Mouse (Mus musculus) layer of hippocampus, postnatal 36 days (tissue): Measurements from ENCODE around the gene Gm2026. TPM values are rescaled to one million over a fixed set of nuclear protein-coding genes. Genes with fewer than 3 reads are reported as not detected.
"Not testable (repeated sequence)": the region's sequence is repeated elsewhere in the genome, so short reads cannot be mapped to it uniquely, and the experiment has no call there.

Experiments
- DNase-seq, 2 experiments: peaks; one replicate each; pipeline ENCODE4 v3.0.0; 2022
- total RNA-seq, 2 experiments: library from RNA; stranded (reverse); gene quantifications; 2 replicates each; pipeline ENCODE4 v1.2.3; 2021

The Gm2026 gene
- 10 to 100 TPM; 56.3 to 56.8 TPM for total RNA-seq

DNA sequence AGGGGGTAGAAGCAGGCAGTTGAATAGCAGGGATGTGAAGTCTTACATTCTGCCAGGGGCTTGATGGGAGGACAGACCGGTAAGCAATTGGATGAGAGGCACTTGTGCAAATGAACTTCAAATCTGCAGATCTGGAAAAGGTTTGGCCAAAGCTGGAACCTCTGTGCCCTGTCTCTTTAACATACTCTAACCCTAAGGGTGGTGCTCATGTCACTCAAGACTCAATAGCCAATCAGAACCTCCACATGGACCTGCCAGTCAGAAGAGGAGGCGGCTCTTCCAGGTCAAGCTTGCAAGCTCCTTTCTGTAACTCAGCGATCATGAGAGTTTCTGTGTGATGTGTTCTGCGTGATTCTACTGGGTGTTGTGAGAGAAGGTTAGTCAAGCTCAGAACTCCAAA lies at the start of gene Gm2026:
Gene Gm2026, plus strand, starts transcription at position 301 of the 400 bp plus-strand sequence.
- not testable (repeated sequence) for DNase-seq

DNA sequence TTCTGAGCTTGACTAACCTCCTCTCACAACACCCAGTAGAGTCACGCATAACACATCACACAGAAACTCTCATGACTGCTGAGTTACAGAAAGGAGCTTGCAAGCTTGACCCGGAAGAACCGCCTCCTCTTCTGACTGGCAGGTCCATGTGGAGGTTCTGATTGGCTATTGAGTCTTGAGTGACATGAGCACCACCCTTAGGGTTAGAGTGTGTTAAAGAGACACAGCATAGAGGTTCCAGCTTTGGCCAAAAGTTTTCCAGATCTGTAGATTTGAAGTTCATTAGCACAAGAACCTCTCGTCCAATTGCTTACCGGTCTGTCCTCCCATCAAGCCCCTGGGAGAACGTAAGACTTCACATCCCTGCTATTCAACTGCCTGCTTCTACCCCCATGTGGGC lies 34.1 kb upstream of the Gm2026 start, which contains the start of gene Zfp966:
Gene Zfp966, minus strand, starts transcription at position 101 of the 400 bp plus-strand sequence.
- DNase-seq: not testable (repeated sequence)

Other genes starting within 250 kb of the Gm2026 start
- not detected for gene Gm2007, start 223.8 kb upstream of the Gm2026 start, total RNA-seq
- 10 to 100 TPM in 1 of 2 experiments, 1 to 10 TPM in 1; 3.8 to 12.5 TPM for gene Gm14288, start 164.2 kb upstream of the Gm2026 start, total RNA-seq
- 10 to 100 TPM; 55.9 to 65.0 TPM for gene Gm6710, start 96.1 kb upstream of the Gm2026 start, total RNA-seq
- gene Zfp966, start 34.2 kb upstream of the Gm2026 start, total RNA-seq: 1 to 10 TPM; 6.9 to 7.0 TPM
- 10 to 100 TPM in 1 of 2 experiments, 1 to 10 TPM in 1; 1.6 to 14.6 TPM for gene Gm2004, start 184.5 kb downstream of the Gm2026 start, total RNA-seq